Mouse (Mus musculus): ENCODE results near the gene Hs6st1.
A peak's percentile ranks its signal among the peaks of the same experiment; 100 is the strongest.
"Not testable (repeated sequence)": the region's sequence is repeated elsewhere in the genome, so short reads cannot be mapped to it uniquely, and the experiment has no call there.

Hs6st1 gene

DNA sequence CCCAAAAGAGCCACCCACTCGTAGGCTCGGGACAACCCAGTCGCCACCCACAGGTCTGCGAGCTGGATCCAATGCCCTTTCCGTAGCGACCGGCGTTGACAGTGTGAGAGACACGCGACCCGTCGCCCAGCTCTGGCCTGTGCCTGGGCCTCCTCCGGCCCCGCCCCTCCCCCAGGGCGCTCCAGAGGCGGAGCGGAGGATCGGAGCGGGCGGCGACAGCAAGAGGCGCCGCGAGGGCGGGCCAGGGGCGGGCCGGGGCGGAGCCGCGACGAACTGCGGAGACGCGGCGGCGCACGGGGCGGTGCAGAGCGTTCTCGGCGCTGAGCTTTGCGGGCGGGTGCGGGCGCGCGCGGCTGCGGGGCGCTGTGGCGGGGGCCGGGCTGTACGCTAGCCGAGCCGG, at the start of gene Hs6st1:
TSS of gene Hs6st1 (plus strand) at position 325 of the 400 bp plus-strand sequence.
- peak; percentile 97 for DNase-seq (ENCODE audit: low read depth)

DNA sequence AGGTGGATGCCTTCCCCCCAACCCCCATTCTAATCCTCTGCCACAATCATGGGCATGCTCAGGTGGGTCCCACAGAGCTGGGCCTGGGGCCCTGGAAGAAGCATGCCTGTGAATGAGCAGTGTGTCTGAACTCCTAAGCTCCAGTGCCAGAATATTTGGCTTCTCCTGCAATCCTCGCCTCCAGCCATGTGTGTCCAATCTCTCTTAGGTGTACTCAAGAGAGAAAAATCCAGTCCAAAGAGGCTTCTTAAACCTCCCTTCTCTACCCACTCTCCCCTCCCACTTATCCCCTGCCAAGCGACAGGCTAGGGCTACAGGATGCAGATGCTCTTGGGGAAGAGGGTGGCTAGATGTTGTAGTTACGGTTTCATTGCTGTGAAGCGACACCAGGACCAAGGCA, 49.6 kb upstream of the Hs6st1 start:
- no peak for DNase-seq (ENCODE audit: low read depth)

DNA sequence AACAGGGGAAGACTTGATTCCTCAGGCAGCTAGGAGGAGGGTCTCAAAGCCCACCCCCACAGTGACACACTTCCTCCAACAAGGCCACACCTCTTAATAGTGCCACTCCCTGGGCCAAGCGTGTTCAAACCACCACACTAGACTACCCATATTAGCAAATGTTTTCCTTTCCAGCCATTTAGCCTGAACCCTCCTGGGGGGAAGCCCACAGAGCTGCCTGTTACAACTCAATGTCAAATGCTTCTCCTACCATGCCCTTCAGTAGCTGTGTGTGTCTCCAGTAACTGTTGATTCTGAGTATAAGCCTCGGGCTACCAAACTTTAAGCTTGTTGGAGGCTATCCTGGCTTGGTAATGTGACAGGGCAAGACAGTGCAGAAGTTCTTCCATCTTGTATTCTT, 49.0 kb upstream of the Hs6st1 start:
- no peak for DNase-seq (ENCODE audit: low read depth)

DNA sequence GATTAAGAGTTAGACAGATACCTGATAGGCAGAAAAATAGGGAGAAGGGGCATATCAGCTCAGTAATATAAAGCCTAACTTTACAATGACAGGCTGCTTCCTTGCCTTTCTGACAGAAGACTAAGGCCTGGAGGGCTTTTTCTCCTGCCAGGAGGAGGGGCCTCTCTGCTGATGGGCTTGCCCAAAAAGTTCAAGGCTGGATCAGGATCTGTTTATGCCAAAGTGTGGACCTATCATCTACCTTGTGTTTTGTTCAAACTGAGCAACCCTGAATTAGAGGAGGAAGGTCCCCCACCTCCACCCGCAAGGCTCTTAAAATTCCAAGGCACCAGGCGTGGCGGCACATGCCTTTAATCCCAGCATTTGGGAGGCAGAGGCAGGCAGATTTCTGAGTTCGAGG, 47.9 kb upstream of the Hs6st1 start:
- no peak for DNase-seq (ENCODE audit: low read depth)

DNA sequence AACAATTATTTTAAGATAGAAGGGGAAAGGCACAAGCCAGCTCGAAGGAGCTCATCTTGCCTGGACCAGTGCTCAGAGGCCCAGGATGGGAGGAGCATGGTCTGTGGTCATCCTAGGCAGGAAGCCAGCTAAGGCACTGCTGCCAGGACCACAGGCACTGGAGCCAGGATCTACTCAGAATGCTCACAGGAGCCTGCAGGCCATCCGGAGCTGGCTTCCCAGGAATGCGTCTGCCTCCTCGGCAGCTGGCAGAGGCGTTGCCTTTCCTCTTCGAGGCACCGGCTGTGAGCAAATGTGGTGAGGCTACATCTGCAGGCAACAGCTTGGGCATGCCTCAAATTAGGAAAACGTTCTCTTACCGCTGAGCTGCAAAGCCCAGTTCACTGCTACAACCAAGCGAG, 37.8 kb upstream of the Hs6st1 start:
- peak; percentile 97 for DNase-seq (ENCODE audit: low read depth)

DNA sequence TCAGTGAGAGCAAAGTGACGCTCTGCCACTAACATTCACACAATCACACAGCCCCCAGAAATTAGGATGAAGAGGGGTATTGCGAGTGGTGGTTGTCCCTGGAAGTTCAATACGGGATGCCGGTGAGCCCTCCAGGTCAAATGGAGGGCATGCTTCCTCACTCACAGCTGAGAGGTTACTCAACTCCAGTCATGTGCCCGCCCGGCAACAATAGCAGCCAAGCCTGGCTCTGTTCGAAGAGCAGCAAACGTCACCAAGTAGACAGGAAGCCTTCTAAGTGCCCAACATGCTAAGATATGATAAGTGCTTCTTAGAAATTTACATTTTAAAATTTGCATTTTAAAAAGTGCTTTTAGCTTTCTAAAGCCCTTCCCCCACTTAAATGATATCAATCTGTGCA, 29.4 kb upstream of the Hs6st1 start:
- no peak for DNase-seq (ENCODE audit: low read depth)

DNA sequence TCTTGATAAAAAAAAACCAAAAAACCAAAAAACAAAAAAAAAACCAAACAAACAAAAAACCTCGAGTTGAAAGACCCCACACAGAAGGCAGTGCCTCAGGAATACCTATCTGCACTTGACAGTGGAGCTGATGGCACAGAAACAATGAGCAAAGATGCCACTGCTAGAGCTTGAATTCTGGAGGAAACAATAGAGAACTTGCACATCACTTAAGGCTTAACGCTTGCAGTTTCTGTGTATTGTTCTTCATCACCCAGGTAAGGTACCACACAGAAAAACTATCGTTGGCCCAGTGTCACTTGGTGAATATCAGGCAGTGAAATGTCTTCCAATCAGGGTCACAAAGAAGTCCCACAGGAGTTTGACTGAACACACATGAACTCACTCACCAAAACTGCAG, 26.1 kb upstream of the Hs6st1 start:
- no peak for DNase-seq (ENCODE audit: low read depth)

DNA sequence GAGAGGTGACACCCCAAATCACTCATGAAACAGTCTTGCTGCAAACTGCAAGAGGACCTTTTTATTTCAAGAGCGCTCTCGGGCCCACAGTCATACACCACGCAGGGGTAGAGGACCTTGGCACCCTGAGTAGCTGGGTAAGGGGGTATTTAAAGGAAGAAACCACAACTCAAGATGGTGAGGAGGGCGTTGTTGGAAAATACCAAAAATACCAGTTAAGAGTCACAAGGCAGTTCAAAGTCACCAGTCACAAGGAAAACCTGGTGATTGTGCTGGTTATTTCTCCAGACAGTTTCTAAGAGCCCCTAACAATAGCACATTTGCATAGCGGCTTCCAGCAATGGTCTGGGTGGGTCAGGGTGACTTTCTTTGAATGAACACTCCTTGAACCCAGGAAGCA, 24.4 kb upstream of the Hs6st1 start:
- DNase-seq (ENCODE audit: low read depth), result not testable (repeated sequence)

DNA sequence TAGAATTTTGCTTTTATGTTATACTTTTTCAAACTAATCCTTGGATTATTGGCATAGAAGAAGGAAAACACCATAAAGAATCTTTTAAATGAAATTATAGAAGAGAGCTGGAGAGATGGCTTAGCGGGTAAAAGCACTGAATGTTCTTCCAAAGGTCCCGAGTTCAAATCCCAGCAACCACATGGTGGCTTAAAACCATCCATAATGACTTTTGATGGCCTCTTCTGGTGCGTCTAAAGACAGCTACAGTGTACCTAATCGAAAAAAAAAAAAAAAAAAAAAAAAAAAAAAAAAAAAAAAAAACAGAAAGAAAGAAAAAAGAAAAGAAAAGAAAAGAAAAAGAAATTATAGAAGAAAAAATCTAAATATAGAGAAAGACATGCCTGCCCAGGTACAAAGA, 23.9 kb upstream of the Hs6st1 start:
- no peak for DNase-seq (ENCODE audit: low read depth)

DNA sequence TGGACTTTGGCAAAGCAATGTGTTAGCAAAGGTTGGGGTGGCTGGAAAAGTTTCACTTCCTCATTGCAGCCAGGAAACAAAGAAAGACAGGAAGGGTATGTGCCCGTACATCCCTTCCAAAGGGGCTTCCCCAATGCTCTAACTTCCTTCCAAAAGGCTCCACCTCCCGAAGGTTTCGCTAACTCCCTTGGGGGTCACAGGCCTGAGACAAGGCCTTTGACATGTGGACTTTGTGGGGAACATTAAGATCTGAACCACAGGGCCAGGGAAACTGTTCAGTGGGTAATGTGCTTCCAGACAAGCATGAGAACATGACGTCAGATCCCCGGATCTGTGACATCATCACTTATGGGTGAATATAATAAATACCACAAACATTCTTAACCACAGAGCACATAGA, 15.5 kb upstream of the Hs6st1 start:
- no peak for DNase-seq (ENCODE audit: low read depth)

DNA sequence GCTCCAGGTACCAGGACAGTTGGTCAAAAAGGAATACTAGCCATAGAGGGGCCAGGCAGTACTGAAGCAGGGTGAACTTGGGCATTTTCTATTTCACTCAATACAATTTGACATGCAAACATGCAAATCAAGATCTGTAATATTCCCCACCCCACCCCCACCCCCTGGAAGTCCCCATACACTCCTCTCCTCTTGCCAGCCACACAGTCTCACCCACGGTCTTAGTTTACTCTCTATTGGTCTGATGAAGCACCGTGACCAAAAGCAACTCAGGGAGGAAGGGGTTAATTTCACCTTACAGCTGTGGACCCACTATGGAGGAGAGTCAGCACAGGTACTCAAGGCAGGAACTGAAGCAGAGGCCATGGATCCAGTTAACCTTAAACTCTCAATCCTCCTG, 14.6 kb upstream of the Hs6st1 start:
- no peak for DNase-seq (ENCODE audit: low read depth)

DNA sequence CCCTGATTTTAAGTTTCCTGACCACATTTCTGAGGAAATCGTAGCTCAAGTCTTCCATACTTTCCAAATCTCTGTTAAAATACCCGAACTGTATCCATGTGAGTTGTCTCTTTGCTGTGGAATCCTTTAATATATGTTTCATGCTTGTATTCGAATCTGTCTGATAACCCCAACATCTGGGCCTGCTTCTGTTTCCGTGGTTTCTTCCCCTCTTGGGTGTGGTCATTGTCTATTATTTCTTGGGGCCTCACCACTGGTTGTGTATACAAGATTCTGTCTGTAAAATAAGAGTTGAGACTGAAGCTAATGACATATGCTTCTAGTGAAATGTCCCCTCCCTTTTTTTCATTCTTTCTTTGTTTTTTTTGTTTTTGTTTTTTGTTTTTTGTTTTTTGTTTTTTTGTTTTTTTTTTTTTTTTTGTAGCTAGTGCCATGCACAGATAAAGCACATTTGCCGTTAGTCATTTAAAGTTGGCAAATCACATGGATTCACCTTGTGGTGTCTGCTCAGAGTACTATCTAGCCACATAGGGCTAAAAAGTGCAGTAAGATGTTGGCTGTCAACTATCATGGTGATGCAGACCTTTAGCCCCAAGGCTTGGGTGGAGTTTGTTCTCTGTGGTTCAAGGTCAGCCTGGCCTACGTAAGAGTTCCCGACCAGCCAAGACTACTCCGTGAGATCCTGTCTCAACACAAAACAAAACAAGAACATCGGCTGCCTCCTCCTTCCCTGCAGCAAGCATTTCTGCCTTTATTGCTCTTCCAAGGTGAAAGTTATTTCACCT, 13.8 kb upstream of the Hs6st1 start:
- DNase-seq (ENCODE audit: low read depth), result no peak

DNA sequence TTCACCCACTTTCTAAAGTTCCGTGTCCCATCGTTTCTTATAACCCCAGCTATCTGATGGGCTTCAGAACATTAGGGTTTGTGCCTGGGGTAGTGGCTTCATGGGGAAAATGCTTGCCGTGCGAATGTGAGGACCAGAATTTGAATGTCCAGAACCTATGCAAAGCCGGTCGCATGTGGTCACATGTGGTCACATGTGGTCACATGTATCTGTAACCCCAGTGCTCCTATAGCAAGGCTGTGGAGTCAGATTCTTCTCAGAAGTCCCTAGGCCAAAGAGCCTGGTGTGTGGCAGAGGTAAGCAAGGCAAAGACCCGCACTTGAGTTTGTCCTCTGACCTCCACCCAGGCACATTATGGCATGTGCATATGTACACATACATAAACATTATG, 13.2 kb upstream of the Hs6st1 start:
- no peak for DNase-seq (ENCODE audit: low read depth)

DNA sequence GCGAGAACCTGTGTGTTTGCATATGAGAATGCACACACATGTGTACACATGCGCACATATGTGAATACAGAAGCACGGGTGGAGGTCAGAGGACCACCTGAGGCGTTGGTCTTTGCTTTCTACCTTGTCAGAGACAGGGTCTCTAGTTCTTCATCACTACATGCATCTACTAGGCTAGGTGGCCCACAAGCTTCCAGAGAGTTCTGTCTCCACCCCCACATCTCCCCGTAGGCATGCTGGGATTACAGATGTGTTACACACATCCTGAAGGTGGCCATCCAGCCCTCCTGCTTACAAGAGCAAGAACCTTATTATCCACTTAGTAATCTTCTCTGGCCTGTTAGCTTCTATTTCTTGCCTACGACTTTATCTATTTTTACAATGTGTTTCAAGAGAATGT, 8.8 kb upstream of the Hs6st1 start:
- DNase-seq (ENCODE audit: low read depth), result no peak

DNA sequence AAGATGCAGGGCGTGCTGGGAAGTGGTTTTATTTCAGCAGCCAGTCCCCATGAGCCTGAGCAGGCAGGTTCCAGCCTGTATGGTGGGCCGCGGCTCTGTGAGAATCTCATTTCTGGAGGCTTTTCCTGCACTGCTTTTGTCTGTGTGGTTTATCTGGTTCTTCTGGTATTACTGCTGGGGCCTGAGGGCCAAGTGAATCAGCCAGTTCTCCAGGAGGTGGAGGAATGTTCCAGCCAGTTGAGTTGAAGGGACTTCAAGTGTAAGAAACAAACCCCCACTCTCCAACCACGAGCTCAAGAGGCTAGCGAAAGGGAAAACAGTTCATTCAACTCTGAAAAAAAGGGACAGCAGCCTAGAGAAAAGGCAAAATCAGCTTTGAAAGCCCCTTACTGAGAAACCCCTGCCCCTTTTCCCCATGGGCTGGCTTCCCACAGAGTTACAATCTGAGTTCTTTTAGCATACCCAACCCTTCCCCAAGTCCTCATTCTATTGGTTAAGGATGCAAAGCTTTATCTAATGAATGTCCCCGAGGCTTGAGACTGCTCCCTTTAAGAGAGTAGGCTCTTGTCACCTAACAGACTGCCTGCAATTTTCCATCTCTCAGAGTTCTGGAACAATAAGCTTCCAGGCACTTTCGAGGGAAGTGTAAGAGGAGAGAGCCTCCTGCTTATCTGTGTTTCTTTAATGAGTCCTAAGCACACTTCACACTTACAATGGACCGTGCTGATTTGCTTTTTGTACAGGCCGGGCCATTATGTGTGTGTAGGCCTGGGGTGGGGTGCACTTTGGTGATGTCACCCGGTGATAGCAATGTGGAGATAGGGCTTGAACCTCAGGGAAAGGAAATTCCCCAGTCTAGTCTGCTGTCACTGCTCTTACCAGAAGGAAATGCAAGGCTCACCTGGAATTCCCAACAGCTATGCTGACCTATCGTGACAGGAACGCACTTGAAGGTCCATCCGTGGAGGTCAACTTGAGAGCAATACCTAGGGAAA, 7.9 kb upstream of the Hs6st1 start:
- DNase-seq (ENCODE audit: low read depth), result peak; percentile 30

DNA sequence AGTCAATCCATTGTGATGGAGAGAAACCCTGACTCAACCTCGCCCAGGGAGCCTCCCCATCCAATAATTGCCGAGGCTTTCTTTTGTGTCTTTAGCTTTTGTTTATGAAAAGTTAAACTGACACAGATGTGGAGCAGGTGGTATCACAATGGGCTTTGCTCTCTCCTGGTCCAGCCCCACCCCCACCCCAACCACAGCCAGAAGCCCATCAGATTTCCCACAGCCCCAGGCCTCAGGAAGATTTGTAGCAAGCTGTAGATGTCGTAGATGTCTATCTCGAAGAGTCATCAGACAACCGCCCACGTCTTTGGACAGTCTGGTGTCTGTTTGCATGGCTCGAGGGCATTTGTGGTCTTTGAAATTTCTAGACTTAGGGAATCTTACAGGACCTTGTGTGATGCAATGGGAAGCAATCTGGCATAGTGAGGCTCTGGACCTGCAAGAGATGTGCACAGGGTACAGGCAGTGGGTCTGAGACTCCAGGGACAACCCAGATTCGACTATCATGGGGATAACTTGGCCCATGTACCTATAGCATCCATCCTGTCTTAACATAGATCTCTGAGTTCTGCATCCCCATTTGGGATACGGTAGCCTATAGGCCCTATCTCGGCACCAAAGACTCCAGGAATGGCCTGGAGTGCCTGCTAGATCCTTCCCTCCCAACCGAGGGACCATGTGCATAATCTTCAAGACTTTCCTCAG, 6.8 kb upstream of the Hs6st1 start:
- DNase-seq (ENCODE audit: low read depth), result peak; percentile 40

DNA sequence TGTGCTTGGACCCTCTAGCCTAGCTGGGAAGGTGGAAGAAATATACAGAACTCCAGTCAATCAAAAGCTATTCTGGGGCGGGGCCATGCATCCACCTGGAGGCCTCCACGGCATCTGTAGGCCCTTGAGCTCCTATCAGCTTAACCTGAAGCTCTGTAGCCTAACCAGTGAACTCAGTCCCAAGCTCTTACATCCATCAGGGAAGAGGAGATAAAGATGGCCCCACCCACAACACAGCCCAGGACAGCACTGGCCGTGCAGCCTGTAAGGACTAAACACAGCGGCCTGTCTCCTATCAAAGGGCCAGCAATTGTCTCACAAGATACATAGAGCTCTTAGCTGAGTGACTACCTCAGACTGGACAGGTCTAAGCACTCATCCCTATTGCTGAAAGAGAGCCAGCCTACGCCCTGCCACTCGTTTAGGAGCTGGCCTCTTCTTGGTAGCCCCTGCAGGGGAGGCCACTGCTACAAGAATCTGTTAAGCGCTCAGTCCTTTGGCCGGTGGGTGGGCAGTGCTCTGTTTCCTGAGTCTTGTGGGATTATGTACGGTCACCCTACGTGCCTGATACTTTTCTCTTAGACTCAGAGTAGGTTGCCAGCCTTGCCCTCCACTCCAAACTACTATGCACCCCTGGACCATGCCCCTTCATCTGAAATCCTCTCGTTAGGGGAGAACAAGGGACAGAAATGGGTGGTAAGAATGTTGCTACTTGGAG, 6.0 kb upstream of the Hs6st1 start:
- DNase-seq (ENCODE audit: low read depth), result no peak

DNA sequence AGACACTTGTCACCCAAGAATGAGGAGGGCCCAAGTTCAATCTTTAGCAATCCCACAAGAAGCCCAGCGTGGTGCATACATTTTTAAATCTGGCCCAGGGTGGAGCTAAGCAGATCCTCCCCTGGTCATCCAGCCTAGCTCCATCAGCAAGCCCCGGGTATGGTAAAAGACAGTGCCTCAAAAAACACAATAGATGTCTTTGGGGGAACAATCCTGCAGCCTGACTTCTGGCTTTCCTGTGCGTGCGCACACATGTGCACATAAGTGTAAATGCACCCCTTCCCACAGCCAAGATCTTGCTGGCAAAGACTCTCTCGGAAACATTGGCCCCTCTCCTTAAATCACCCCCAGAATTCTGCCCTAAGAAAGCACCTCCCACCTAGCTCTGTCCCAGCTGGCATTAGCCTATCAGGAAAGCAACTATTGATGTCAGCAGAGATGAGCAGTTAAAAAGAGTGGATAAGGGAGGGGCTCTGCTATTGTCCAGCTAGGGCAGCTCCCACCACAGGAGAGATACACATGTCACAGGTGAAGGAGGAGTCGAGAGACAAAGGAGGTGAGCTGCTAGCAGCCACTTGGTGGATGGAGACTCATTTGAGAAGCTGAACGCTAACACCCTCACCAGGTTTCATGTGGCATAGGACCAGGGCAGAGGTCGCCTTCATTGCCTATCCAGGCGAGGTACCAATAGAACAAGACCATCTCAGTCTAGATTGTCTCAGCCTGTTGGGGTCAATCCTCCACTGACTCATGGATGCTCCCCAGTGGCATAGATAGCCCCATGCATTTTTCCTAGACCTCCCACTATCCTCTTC, 5.2 kb upstream of the Hs6st1 start:
- DNase-seq (ENCODE audit: low read depth), result no peak

DNA sequence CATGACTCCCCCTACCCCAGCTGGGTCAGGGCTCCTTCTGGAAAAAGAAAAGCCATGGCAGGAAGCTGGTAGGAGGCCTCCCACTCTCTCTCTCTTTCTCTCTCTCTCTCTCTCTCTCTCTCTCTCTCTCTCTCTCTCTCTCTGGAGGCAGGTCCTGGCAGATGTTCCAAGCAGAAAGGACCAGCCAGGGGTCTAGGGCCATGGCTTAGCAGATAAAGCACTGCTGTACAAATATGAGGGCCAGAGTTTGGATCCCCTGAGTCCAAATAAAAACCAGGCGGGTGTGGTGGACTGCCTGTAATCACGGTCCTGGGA, 4.6 kb upstream of the Hs6st1 start:
- no peak for DNase-seq (ENCODE audit: low read depth)

DNA sequence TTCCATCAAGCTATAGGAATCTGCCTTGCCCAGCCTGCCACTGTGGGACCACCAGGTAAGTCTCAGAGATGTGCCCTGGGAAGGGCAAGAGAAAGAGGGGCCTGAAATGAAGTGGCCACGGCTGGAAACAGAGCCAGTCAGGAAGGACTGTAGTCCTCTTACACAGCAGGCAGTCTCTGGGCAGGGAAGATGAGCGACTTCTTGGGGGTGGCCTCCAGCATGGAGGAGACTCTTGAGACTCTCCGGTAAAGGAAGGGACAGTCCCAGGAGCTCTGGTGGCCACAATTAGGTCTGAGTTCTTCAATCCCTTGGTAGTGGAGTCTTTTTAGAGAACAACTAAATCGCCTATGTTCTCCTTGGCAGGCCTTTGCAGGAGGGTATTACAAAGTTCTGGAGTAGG, 4.0 kb upstream of the Hs6st1 start:
- DNase-seq (ENCODE audit: low read depth), result no peak

Data from NIH3T3 (cell line).